Mouse (Mus musculus) splenic B cell, adult 2 months (primary cell): ENCODE measurements at regions not wholly inside any gene's neighbourhood (a gene's known extent, or its start where the extent isn't known, plus 50 kb on each side); places are given as distances from the start of the nearest gene placed in this dataset.

Source experiments
- DNase-seq: peaks from one replicate; pipeline ENCODE4 v3.0.0-alpha.2; 2011; ENCODE audit warnings: low read depth, low spot score
- H3K27me3 ChIP-seq: 2 replicates; pipeline ENCODE4 v1.6.1; 2012; ENCODE audit warnings: mild to moderate bottlenecking, low read length, moderate library complexity, mixed read lengths; ENCODE audit not compliant: control insufficient read depth, poor library complexity, insufficient read depth, severe bottlenecking
- H3K36me3 ChIP-seq: 2 replicates; pipeline ENCODE4 v1.6.1; 2012; ENCODE audit warnings: mild to moderate bottlenecking, low read length, moderate library complexity, mixed read lengths; ENCODE audit not compliant: control insufficient read depth, poor library complexity, insufficient read depth, severe bottlenecking

DNA sequence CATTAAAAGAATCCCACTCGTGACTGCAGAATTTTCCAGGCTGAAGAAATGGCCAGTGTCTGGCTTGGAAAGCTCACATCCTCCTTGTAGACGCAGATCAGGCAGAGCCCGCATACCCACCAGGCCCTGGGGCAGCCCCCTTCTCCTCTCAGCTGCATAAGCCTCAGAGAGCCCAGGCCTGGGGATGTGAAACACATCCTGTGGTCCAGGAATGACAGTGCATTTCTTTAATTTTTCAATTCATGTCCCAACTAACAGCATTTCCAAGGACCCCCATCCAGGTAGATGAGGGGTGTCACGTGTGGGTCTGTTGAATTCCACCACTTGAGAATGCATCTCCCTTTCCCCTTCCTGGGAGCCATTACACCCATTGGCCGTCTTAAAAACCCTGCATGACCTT is 68.6 kb upstream of the Ppp2r5c start:
- no peak for DNase-seq
- no peaks in the 10 kb centered on the region for H3K27me3 ChIP-seq
- no peaks in the 10 kb centered on the region for H3K36me3 ChIP-seq

DNA sequence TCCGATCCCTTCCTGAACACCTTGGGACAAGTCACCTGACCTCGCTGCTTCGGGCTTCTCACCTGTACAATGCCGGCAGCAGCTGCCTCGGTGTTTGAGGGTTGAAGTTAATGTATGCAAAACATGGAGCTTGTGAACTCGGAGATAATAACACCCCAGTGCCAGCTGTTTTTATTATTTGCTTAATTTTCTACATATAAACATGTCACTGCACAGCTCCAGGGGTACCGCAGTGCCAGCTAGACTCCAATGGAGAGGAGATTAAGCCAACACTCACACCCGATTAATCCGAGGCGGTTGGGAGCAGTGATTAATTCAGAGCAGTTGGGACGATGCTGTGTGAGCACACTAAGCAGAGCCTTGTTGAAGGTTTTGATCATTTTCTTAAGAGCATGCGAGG is 67.2 kb upstream of the Ppp2r5c start:
- Histone ChIP-seq H3K36me3 (no peaks in the 10 kb centered on the region), H3K27me3 (no peaks in the 10 kb centered on the region)
- DNase-seq = no peak

DNA sequence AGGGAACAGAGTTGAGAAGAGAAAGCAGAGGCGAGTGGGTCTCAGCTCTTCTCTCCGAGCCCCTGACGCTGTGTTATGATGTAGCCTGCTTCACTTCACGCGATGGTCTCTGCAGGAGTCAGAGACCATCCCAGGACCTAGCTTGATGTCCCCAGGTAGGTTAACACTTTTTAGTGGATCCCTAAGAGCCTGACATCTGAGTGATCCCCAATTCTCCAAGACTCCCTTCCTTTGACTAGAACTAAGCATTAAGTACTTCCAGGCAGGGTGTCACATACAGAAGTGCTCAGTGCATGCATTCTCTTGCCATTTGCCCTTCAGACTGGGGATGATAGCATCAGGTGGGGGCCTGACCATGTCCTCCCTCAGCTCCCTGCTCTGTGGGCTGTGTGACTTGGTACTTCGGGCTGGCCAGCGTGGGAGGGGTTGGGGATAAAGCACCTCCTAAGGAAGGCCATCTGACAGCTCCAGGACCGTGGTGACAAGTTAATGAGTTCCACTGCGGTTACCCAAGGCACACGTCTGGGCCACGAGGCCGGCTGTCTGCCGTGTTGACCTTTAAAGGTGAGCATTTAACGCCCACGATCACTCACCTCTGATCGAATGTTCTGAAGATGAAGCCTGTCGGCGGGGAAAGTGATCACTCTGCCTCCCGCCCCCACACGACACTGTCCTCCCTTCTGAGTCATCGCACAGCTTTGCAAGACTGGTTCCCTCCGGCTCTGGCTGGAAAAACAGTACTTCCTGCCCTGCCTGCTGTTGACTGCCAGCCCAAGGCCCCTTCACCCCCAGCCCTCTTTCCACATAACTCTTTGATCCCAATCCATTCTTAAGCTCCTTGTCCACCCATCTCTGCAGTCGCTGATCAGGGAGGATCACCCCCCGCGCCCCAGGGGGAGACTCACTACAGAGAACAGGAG is 65.8 kb upstream of the Ppp2r5c start:
- H3K27me3 ChIP-seq = no peaks in the 10 kb centered on the region
- DNase-seq = no peak
- H3K36me3 ChIP-seq = no peaks in the 10 kb centered on the region

DNA sequence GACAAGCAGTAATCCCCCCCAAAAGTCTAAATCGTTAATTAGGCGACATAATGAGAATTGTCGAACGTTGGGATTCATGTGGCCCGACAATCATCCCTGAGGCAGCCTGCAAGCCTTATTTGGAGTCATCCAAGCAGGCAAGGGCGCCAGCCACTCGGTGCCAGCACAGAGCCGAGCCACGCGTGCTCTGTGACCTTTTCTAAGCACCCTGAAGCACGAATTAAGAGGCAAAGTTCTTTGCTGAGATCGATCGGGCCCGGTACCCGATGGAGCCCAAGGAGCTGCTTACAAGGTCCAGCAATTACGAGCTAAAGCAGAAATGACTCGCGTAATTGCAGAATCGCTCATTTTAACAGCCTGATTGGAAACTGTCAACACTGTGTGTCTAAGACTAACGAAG is 61.9 kb upstream of the Ppp2r5c start:
- DNase-seq = no peak
- H3K36me3 ChIP-seq = no peaks in the 10 kb centered on the region

DNA sequence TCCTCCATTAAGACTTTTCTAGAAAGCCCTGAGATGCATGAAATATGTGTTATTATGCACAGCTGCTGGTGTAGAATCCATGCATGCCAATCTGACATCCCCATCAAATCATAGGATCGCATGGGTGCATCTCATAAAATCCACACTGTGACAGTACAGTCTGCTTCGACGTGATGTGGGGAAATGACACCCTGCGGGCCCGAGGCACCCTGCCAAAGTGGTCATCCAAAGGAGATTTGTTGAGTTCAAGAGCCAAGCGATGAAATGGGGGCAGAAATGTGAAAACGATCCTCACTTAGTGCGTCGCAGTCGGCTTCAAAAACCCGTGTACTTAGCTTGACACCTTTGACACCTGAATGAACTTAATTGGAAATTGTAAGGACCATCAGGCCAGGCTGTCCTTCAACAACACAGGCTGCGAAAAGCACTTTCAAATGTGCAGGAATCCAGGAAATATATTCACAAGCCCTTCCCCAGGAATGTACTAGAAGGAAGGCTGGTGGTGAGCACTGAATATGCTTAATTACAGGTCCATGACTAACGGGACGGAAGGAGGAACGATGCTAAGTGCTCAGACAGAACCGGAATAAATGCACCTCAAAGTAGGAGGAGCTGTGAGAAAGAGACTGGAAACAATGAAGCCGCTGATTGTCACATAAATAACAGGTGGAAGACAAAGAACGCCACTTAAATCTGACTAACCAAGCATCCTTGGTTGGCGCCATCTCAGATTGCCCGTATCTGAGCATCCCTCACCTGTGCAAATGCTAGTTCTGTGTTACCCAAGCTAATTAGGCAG is 60.9 kb upstream of the Ppp2r5c start:
- DNase-seq = no peak
- Histone ChIP-seq H3K27me3 (no peaks in the 10 kb centered on the region), H3K36me3 (no peaks in the 10 kb centered on the region)

More for the DNA sequence above, 61.9 kb upstream of the Ppp2r5c start:
- H3K27me3 ChIP-seq = no peaks in the 10 kb centered on the region

DNA sequence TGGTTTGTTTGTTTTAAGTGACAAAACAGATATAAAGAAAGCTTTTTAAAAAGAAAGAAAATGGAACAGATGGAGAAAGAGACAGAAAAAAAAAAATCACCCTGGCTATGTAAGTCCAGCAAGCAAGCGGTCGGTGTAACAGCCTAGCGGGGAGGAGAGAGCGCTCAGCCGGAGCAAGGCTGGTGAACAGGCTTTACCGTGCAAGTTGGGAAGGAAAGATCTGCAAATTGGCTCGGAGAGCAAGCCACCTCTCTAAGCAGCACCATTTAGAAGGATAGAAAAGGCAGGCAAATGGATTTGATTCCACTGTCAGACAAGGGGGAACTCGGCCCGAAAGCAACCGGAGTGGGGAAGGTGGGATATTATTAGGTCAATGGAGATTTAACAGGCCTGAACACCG is 59.9 kb upstream of the Ppp2r5c start:
- Histone ChIP-seq H3K27me3 (no peaks in the 10 kb centered on the region), H3K36me3 (no peaks in the 10 kb centered on the region)
- no peak for DNase-seq

DNA sequence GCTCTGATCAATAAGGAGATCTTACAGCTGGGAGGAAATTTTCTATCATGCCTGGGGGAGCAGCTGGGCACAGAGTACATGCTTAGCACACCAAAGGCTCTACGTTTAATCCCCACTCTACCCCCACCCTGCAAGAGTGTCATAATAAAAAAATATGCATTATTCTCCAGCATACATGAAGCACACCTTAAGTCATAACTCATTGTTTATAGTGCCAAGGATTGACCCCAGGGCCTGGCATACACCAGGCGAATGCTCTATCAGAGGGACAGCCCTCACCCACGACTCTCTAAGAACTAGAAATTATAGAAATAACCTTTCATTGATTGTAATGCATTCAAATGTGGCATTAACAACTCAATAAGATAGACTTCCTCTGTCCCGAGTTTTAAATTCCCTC is 59.4 kb upstream of the Ppp2r5c start:
- Histone ChIP-seq H3K36me3 (no peaks in the 10 kb centered on the region), H3K27me3 (no peaks in the 10 kb centered on the region)
- DNase-seq = no peak

DNA sequence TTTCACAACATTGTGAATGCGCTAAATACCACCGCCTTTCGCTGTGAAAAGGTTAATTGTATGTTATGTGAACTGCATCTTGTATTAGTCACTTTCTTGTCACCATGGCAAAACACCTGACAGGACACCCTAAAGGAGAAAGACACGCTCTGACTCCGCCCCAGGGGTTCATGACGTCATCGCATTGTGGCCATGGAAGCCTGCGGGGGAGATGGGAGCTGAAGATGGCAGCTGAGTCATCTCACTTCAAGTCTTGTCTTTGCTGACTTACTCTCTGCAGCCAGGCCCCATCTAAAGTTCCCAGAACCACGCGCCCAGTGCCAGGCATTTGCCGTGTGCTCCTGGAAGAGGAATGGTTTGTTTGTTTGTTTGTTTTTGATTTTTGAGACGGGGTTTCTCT is 57.5 kb upstream of the Ppp2r5c start:
- Histone ChIP-seq H3K27me3 (no peaks in the 10 kb centered on the region), H3K36me3 (no peaks in the 10 kb centered on the region)
- DNase-seq = no peak

DNA sequence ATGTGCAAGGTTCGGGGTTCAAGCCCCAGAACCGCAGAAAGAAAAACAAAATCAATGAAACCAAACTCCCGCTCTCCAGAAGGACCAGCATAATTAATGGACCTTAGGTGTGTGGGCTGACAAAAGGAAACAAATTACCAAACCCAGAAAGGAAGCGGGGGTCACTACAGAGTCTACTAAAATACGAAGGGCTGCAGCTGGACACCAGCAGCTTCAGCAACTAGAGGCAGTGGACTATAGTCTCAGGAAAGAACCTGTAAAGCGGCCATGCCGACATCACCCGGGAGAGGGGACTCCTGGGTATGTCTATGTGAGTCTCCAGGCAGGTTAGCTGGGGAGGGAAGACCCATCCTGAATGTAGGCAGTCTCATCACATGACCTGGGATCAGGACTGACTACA is 55.5 kb upstream of the Ppp2r5c start:
- Histone ChIP-seq H3K27me3 (no peaks in the 10 kb centered on the region), H3K36me3 (no peaks in the 10 kb centered on the region)
- no peak for DNase-seq

DNA sequence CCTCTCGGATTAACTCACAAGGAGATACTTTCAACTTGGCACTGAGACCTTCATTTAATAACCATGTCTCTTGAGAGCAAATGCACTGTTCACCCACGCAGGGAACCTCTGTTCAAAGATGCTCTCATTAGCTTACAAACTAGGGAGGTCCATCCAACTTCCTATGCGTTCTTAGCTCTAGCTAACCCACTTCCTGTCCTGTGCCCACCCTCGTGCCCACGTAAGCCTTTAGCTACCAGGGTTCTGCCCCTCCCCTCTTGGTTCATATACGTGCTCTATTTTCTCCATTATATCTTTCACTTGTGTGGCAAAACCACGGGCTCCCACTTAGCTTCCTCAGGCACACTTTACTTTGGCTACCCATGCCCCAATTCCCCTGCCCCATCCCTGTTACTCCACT is 53.4 kb upstream of the Ppp2r5c start:
- Histone ChIP-seq H3K36me3 (no peaks in the 10 kb centered on the region), H3K27me3 (no peaks in the 10 kb centered on the region)
- DNase-seq = no peak
